Mouse (Mus musculus): ENCODE data around the gene Gan. TPM values are rescaled to one million over a fixed set of nuclear protein-coding genes. Genes with fewer than 3 reads are reported as not detected.

The Gan gene
- polyA plus RNA-seq, 1 experiment from 2014 or later: 2.4 TPM

DNA sequence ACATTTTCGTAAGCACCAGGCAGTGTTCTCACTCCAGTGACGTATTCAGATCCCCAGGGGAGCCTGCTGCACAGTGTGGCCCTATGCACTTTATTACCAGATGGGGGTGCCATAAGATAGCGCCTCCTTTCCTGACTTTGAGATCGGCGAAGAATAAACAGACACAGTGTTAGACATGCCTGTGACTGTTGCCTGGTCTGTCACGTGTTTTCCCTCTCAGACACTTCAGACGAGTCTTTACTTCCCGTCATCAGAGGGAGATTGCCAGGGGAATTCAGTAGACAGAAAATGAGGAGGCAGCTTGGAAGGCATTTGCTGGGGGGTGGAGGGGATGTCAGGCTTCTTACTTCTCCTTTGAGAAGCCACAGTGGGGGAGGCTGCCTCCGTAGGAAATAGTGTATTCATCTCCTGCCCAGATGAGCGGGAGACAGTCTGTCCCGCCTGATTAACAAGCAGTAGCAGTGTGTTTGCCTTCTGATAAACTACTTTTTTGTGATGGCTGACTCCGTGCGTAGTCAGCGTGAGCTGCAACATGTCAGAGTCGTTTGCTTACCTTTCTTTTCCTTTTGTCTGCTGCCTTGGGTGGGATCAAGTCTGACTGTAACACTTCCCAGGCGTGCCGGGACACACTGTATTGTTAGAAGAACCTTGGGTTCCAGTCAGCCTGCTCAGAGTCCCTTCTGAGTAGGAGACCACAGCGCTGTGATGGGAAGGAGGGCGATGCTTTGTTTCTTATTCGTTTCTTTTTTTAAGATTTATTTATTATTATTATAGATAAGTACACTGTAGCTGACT, 40.4 kb downstream of the Gan start:
- WGBS: 17% methylated on average over 20 of the region's 20 CpGs
- Histone ChIP-seq H3K9ac (ENCODE audit: low read length) (no peak overlapping the region), H3K4me3 (ENCODE audit: low read depth, low read length) (no peak overlapping the region), H3K9me3 (ENCODE audit: control insufficient read depth, low read length) (no peaks in the 10 kb centered on the region), H3K27ac (replicated peaks) (peak overlapping the region; percentile 78), H3K4me2 (replicated peaks; ENCODE audit: low read depth) (peak overlapping the region; percentile 21), H3K27me3 (ENCODE audit: control insufficient read depth, insufficient read depth, low read length) (no peaks in the 10 kb centered on the region), H3K36me3 (ENCODE audit: control insufficient read depth, insufficient read depth, low read length) (peaks cover 20% of the 10 kb centered on the region), H3K4me1 (replicated peaks; ENCODE audit: control insufficient read depth, insufficient read depth) (peaks cover 4% of the 10 kb centered on the region; the same call in 1 of the 2 replicates)
- no peak for TF ChIP-seq EP300 (optimal IDR thresholded peaks at IDR 0.05)
- TF ChIP-seq CTCF (IDR thresholded peaks at IDR 0.05; ENCODE audit: low read depth): peak; percentile 87
- DNase-seq (ENCODE audit: low spot score): peak; percentile 59
- ATAC-seq (ENCODE audit: low FRiP score, low TSS enrichment): peak; percentile 86

- no peak overlapping the region for H3K9ac ChIP-seq (ENCODE audit: low read length)
- H3K4me2 ChIP-seq (replicated peaks; ENCODE audit: low read depth): no peak overlapping the region
- peak; percentile 17 for DNase-seq (ENCODE audit: low spot score)
- WGBS: 38% methylated on average over 6 of the region's 6 CpGs
- ATAC-seq (ENCODE audit: low FRiP score, low TSS enrichment): peak; percentile 29; the same call in 1 of the 2 replicates
- no peak for TF ChIP-seq EP300 (optimal IDR thresholded peaks at IDR 0.05)
- TF ChIP-seq CTCF (IDR thresholded peaks at IDR 0.05; ENCODE audit: low read depth): no peak
- no peaks in the 10 kb centered on the region for H3K9me3 ChIP-seq (ENCODE audit: control insufficient read depth, low read length)
- H3K4me3 ChIP-seq (ENCODE audit: low read depth, low read length): no peak overlapping the region
- peak overlapping the region; percentile 53; the same call in 1 of the 2 replicates for H3K27ac ChIP-seq (replicated peaks)
- H3K27me3 ChIP-seq (ENCODE audit: control insufficient read depth, insufficient read depth, low read length): no peaks in the 10 kb centered on the region
- H3K4me1 ChIP-seq (replicated peaks; ENCODE audit: control insufficient read depth, insufficient read depth): peaks cover 4% of the 10 kb centered on the region; the same call in 1 of the 2 replicates
- H3K36me3 ChIP-seq (ENCODE audit: control insufficient read depth, insufficient read depth, low read length): peaks cover 17% of the 10 kb centered on the region
Measured at GRCm38 (mm10) chr8:117199658-117200057, 41.7 kb downstream of the Gan start.

- Histone ChIP-seq H3K4me1 (replicated peaks; ENCODE audit: control insufficient read depth, insufficient read depth) (peaks cover 4% of the 10 kb centered on the region; the same call in 1 of the 2 replicates), H3K27me3 (ENCODE audit: control insufficient read depth, insufficient read depth, low read length) (no peaks in the 10 kb centered on the region), H3K4me3 (ENCODE audit: low read depth, low read length) (no peak overlapping the region), H3K4me2 (replicated peaks; ENCODE audit: low read depth) (no peak overlapping the region), H3K9me3 (ENCODE audit: control insufficient read depth, low read length) (no peaks in the 10 kb centered on the region), H3K27ac (replicated peaks) (0 out of 2 replicates have a peak overlapping the region, but pooled peaks have one; percentile 40), H3K9ac (ENCODE audit: low read length) (no peak overlapping the region), H3K36me3 (ENCODE audit: control insufficient read depth, insufficient read depth, low read length) (peaks cover 14% of the 10 kb centered on the region)
- no peak for ATAC-seq (ENCODE audit: low FRiP score, low TSS enrichment)
- TF ChIP-seq EP300 (optimal IDR thresholded peaks at IDR 0.05) (no peak), CTCF (IDR thresholded peaks at IDR 0.05; ENCODE audit: low read depth) (no peak)
- no peak for DNase-seq (ENCODE audit: low spot score)
- 69% methylated on average over 13 of the region's 13 CpGs for WGBS
Measured at GRCm38 (mm10) chr8:117200346-117200745, 42.4 kb downstream of the Gan start.

GRCm38 (mm10) chr8:117200803-117201202, 42.9 kb downstream of the Gan start:
- Histone ChIP-seq H3K27me3 (ENCODE audit: control insufficient read depth, insufficient read depth, low read length) (no peaks in the 10 kb centered on the region), H3K36me3 (ENCODE audit: control insufficient read depth, insufficient read depth, low read length) (peaks cover 11% of the 10 kb centered on the region), H3K4me3 (ENCODE audit: low read depth, low read length) (no peak overlapping the region), H3K9ac (ENCODE audit: low read length) (no peak overlapping the region), H3K4me1 (replicated peaks; ENCODE audit: control insufficient read depth, insufficient read depth) (peaks cover 4% of the 10 kb centered on the region; the same call in 1 of the 2 replicates), H3K4me2 (replicated peaks; ENCODE audit: low read depth) (no peak overlapping the region), H3K27ac (replicated peaks) (0 out of 2 replicates have a peak overlapping the region, but pooled peaks have one; percentile 40), H3K9me3 (ENCODE audit: control insufficient read depth, low read length) (no peaks in the 10 kb centered on the region)
- ATAC-seq (ENCODE audit: low FRiP score, low TSS enrichment) (no peak), DNase-seq (ENCODE audit: low spot score) (no peak)
- TF ChIP-seq EP300 (optimal IDR thresholded peaks at IDR 0.05): no peak
- no peak for TF ChIP-seq CTCF (IDR thresholded peaks at IDR 0.05; ENCODE audit: low read depth)
- WGBS: 68% methylated on average over 9 of the region's 9 CpGs

GRCm38 (mm10) chr8:117201221-117202017, 43.5 kb downstream of the Gan start:
- Histone ChIP-seq H3K4me3 (ENCODE audit: low read depth, low read length) (no peak overlapping the region), H3K27ac (replicated peaks) (no peak overlapping the region), H3K36me3 (ENCODE audit: control insufficient read depth, insufficient read depth, low read length) (peaks cover 9% of the 10 kb centered on the region; the same call in 1 of the 2 replicates), H3K9ac (ENCODE audit: low read length) (no peak overlapping the region), H3K9me3 (ENCODE audit: control insufficient read depth, low read length) (no peaks in the 10 kb centered on the region), H3K27me3 (ENCODE audit: control insufficient read depth, insufficient read depth, low read length) (no peaks in the 10 kb centered on the region), H3K4me1 (replicated peaks; ENCODE audit: control insufficient read depth, insufficient read depth) (peaks cover 4% of the 10 kb centered on the region; the same call in 1 of the 2 replicates), H3K4me2 (replicated peaks; ENCODE audit: low read depth) (no peak overlapping the region)
- TF ChIP-seq CTCF (IDR thresholded peaks at IDR 0.05; ENCODE audit: low read depth): no peak
- TF ChIP-seq EP300 (optimal IDR thresholded peaks at IDR 0.05): no peak
- ATAC-seq (ENCODE audit: low FRiP score, low TSS enrichment) (no peak), DNase-seq (ENCODE audit: low spot score) (no peak)
- WGBS: 79% methylated on average over 19 of the region's 19 CpGs
